Mouse (Mus musculus) large intestine, adult 2 months (tissue): ENCODE measurements at regions not wholly inside any gene's neighbourhood (a gene's known extent, or its start where the extent isn't known, plus 50 kb on each side); places are given as distances from the start of the nearest gene placed in this dataset.
"Not testable (repeated sequence)": the region's sequence is repeated elsewhere in the genome, so short reads cannot be mapped to it uniquely, and the experiment has no call there.

ENCODE experiments used
- DNase-seq: peaks from one replicate; pipeline ENCODE4 v3.0.0-alpha.2; 2012; ENCODE audit warnings: low read depth, low spot score
- WGBS: fragments of 180-500 bp; shearing (Covaris S2); methylation state at CpG from one replicate; pipeline ENCODE4 v1.1.7; 2018; 5-methylcytosine and 5-hydroxymethylcytosine counted together

- DNase-seq, result no peak
- WGBS, result 74% methylated on average over 2 of the region's 2 CpGs
These were observed 787.0 kb downstream of the Rab28 start for GRCm38 (mm10) chr5:40920920-40921319.

GRCm38 (mm10) chr5:40908803-40909202, 799.2 kb downstream of the Rab28 start:
- DNase-seq, result no peak
- 38% methylated on average over 3 of the region's 3 CpGs for WGBS

GRCm38 (mm10) chr5:40901742-40902141, 806.2 kb downstream of the Rab28 start:
- WGBS, result 65% methylated on average over 1 of the region's 1 CpGs
- no peak for DNase-seq

GRCm38 (mm10) chr5:40882886-40883285, 825.1 kb downstream of the Rab28 start:
- no peak for DNase-seq
- WGBS, result 76% methylated on average over 5 of the region's 5 CpGs

GRCm38 (mm10) chr5:40877756-40878155, 830.2 kb downstream of the Rab28 start:
- no peak for DNase-seq
- 64% methylated on average over 3 of the region's 3 CpGs for WGBS

- not testable (repeated sequence) for DNase-seq
- 81% methylated on average over 7 of the region's 7 CpGs for WGBS
These were observed 845.6 kb downstream of the Rab28 start for GRCm38 (mm10) chr5:40862349-40862748.
